Mouse (Mus musculus) heart, postnatal 0 days (tissue): ENCODE data around the gene Wee1.

ENCODE experiments used
- CTCF ChIP-seq: IDR thresholded peaks from 2 replicates; pipeline ENCODE4 v1.5.1; 2016; ENCODE audit warnings: antibody characterized with exemption, control low read depth, low read depth
- EP300 ChIP-seq: IDR thresholded peaks from 2 replicates; pipeline ENCODE4 v1.6.1; 2016; ENCODE audit warnings: antibody characterized with exemption, low read depth

DNA sequence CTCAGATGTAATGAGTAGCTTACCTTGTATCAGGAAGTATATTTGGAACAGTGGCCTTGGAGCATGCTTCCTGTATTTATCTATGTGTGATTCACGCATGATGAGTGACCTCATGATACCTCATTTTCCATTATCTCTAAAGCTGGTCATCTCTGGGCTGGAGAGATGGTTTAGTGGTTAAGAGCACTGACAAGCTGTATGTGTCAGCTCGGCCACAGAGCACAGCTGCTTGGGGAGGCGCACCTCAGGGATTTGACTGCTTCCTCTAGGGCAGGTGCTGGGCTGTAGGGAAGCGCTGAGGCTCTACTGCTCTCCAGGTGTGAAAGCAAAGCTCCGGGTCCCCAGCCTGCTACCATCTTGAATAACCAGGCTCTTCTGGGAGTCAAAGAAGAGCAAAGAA, 43.7 kb upstream of the Wee1 start:
- TF ChIP-seq CTCF (no peak), EP300 (no peak)
